Mouse (Mus musculus): ENCODE results near the gene Gm20604.

DNA sequence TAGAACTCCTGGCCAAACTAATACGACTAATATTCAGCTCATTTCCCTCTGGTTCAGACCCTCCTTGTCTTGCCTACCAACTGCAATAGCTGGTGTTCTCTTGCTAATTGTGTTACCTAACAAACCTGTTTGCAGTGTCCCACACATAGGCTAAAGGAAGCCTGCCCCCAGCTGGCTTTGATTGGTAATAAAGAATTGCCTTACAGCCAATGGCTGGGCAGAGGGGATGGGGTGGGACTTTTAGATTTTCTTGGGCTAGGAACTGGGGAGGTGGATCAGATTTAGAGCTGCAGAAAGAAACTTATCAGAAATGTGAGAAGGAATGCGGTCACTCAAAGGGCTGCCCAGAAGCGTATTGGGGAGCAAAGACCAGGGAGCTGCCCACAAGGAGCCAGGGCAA is 21.0 kb upstream of the Gm20604 start:
- TF ChIP-seq CTCF (IDR thresholded peaks at IDR 0.05; ENCODE audit: extremely low read depth, insufficient read depth, insufficient read length, insufficient replicate concordance) (no peak), POLR2A (IDR thresholded peaks at IDR 0.05; ENCODE audit: low read depth, low read length) (no peak)

Measured in spleen, adult 2 months (tissue).